Mouse (Mus musculus) urinary bladder, postnatal 4 days (tissue): ENCODE measurements at regions not wholly inside any gene's neighbourhood (a gene's known extent, or its start where the extent isn't known, plus 50 kb on each side); places are given as distances from the start of the nearest gene placed in this dataset.
"Not testable (repeated sequence)": the region's sequence is repeated elsewhere in the genome, so short reads cannot be mapped to it uniquely, and the experiment has no call there.

Experiments
- DNase-seq, 2 experiments: peaks; one replicate each; pipeline ENCODE4 v3.0.0; 2021 to 2022; ENCODE audit warnings: low spot score in 2 of 2

- peak in 1 of 2 experiments; percentile 35 for DNase-seq
These were observed 99.3 kb upstream of the Bmp2k start for GRCm38 (mm10) chr5:96898120-96898672.

GRCm38 (mm10) chr5:96898695-96899094, 98.8 kb upstream of the Bmp2k start:
- DNase-seq: no peak

- DNase-seq: no peak
These were observed 91.8 kb upstream of the Bmp2k start for GRCm38 (mm10) chr5:96905572-96906271.

GRCm38 (mm10) chr5:96908371-96908770, 89.1 kb upstream of the Bmp2k start:
- DNase-seq: not testable (repeated sequence)

- DNase-seq: no peak
These were observed 88.3 kb upstream of the Bmp2k start for GRCm38 (mm10) chr5:96909218-96909617.

- peak in 1 of 2 experiments; percentile 40 for DNase-seq
These were observed 85.8 kb upstream of the Bmp2k start for GRCm38 (mm10) chr5:96911550-96912253.

GRCm38 (mm10) chr5:96912254-96912635, 85.2 kb upstream of the Bmp2k start:
- no peak for DNase-seq

GRCm38 (mm10) chr5:96912781-96913180, 84.7 kb upstream of the Bmp2k start:
- no peak for DNase-seq

GRCm38 (mm10) chr5:96913711-96914110, 83.8 kb upstream of the Bmp2k start:
- DNase-seq: no peak

- DNase-seq: no peak
These were observed 82.6 kb upstream of the Bmp2k start for GRCm38 (mm10) chr5:96914696-96915404.

GRCm38 (mm10) chr5:96916897-96917296, 80.6 kb upstream of the Bmp2k start:
- no peak for DNase-seq

- DNase-seq: no peak
These were observed 79.8 kb upstream of the Bmp2k start for GRCm38 (mm10) chr5:96917596-96918258.

- DNase-seq: no peak
These were observed 78.3 kb upstream of the Bmp2k start for GRCm38 (mm10) chr5:96919149-96919548.

- no peak for DNase-seq
These were observed 76.5 kb upstream of the Bmp2k start for GRCm38 (mm10) chr5:96921037-96921436.

- DNase-seq: no peak
These were observed 76.0 kb upstream of the Bmp2k start for GRCm38 (mm10) chr5:96921511-96921910.

- DNase-seq: no peak
These were observed 75.3 kb upstream of the Bmp2k start for GRCm38 (mm10) chr5:96921973-96922715.

GRCm38 (mm10) chr5:96922716-96923076, 74.8 kb upstream of the Bmp2k start:
- no peak for DNase-seq

GRCm38 (mm10) chr5:96923526-96923925, 74.0 kb upstream of the Bmp2k start:
- DNase-seq: no peak

- DNase-seq: no peak
These were observed 72.6 kb upstream of the Bmp2k start for GRCm38 (mm10) chr5:96924736-96925429.

- DNase-seq: no peak
These were observed 71.5 kb upstream of the Bmp2k start for GRCm38 (mm10) chr5:96925943-96926342.

- DNase-seq: no peak
These were observed 66.4 kb upstream of the Bmp2k start for GRCm38 (mm10) chr5:96931091-96931490.
